Mouse (Mus musculus): Measurements from ENCODE around the gene Olfr152. TPM values are rescaled to one million over a fixed set of nuclear protein-coding genes. Genes with fewer than 3 reads are reported as not detected.

The Olfr152 gene
- total RNA-seq (2021): not detected
- long read RNA-seq, experiment 1: 0 reads
- long read RNA-seq, experiment 2: 0 reads

DNA sequence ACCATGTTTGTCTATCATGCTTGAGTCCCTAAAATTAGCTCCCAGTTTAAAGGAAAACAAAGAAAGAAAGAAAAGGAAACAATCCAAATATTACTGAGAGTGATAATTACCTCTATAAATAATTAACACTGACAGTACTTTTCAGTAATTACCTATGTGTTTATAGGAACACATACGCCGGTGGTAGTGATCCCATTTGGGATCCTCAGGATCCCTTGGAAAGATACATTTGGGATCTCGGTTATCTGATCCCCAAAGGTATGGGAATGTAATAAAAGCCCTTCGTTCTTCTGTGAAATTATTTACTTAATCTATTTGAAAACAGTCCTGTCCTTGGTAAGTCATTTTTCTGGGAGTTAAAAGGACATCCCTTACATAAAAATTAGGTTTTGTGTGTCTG lies at the start of gene Olfr152:
Gene Olfr152 (plus strand): TSS at position 301 of the 400 bp plus-strand sequence.
- no peak for DNase-seq (ENCODE audit: low spot score in 2 of 2)

DNA sequence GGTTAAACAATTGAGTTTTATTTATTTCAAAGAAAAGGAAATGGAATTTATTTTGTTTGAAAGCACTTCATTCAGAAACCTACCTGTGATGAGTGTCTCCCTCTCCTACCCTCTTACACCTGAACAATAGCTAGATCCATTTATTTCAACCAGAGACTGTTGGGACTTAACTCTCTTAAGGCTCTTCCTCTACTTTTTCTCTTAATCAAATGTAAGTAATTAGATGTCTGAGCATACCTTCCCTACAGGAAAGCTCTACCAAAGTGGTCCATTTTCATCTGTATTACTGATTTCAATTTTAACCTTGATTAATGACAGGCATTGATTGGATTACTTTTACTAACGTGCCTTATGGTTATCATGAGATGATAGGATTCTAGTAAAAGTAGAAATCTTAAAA lies 39.4 kb upstream of the Olfr152 start, which contains the start of gene Olfr1138:
Gene Olfr1138 (minus strand): TSS at position 101 of the 400 bp plus-strand sequence.
- DNase-seq (ENCODE audit: low spot score in 2 of 2): no peak

DNA sequence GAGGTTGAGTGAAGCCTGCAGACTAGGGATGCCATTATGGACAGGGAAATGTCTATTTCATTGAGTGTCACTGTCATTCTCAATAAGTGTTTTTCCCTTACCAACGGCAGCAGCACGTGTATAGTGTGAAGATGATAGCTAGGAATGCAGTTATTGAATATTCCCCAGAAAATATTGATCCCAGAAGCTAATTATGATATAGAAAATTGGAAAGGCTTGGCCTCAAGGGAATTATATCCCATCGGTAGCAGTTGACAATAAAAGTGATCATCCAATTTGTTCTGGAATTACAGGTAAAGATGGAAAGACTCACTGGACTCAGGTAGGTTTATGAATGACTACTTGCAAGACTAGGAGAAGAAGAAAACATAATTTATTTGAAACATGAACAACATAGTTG lies 35.8 kb upstream of the Olfr152 start, which contains the start of gene Olfr1140:
Gene Olfr1140 (plus strand): TSS at position 301 of the 400 bp plus-strand sequence.
- no peak for DNase-seq (ENCODE audit: low spot score in 2 of 2)

DNA sequence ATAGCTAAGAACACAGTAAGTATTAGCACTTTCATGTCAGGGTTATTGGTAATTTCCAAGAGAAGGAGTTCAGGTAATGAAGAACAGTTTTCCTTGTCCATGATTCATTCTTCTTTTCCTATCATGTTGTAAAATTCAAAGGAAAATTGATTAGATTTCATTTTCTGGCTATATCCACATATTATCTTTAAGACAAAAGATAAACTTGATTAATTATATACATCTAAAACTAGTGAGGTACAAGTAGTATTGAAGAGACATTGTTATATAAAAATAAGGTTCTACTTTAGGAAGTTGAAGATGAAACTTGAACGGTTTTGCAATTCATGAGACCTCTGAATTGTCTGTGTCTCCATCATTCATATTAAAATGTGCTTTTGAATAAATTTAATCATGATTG lies 25.4 kb upstream of the Olfr152 start, which contains the start of gene Olfr1141:
Gene Olfr1141 (minus strand): TSS at position 101 of the 400 bp plus-strand sequence.
- DNase-seq (ENCODE audit: low spot score in 2 of 2): no peak

DNA sequence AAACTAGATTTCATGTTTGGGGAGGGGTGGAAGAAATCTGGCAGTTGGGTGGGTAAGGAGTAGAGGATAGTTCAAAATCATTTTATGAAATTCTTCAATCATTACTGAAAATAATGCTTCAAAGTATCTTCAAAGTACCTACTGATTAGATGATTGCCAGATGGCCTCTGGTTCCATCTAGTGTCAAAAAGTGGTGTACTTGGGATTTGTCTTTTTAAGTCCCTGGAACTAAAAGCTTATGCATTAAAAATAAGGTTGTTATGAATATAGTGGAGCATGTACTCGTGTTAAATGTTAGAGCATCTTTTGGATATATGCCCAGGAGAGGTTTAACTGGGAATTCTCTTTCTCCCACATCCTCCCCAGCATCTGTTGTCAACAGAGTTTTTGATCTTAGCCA lies 3.1 kb upstream of the Olfr152 start:
- no peak for DNase-seq (ENCODE audit: low spot score in 2 of 2)

DNA sequence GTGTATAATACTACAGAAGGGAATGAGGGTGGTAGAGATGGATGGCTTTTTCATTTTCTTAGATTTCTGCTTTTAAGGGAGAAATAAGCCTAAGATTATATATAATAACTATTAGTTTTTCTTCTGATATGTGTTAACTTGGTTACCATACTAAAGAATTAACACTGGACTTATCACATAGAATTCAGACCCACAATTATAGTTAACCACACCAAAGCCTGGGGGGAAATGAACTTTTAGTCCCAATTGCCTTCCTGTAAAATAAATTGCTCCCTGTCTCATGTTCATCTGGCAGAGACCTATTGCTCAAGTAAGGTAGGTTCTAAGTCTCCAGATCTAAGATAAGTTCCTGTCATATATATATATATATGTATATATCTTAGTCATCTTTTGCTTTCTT lies 21.0 kb downstream of the Olfr152 start, which contains the start of gene Olfr1143:
Gene Olfr1143 (plus strand): TSS at position 301 of the 400 bp plus-strand sequence.
- no peak for DNase-seq (ENCODE audit: low spot score in 2 of 2)

DNA sequence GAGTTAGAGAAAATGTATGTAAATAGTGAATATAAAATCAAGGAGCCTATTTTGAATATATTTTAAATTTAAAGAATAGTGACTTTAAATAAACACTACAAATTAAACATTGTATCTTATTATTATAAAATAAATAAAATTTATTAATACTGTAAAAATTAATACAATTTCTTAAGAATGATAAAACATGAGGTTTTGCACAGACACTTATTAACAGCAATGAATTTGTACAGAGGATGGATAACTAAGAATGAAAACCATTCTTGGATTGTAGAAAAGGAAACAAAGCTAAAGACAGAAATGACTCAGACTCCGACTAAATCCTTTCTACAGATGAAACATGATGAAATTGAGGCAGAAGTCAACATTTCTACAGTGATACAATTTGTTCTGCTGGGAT lies 30.2 kb downstream of the Olfr152 start, which contains the start of gene Olfr1145:
Gene Olfr1145 (plus strand): TSS at position 301 of the 400 bp plus-strand sequence.
- DNase-seq (ENCODE audit: low spot score in 2 of 2): no peak

DNA sequence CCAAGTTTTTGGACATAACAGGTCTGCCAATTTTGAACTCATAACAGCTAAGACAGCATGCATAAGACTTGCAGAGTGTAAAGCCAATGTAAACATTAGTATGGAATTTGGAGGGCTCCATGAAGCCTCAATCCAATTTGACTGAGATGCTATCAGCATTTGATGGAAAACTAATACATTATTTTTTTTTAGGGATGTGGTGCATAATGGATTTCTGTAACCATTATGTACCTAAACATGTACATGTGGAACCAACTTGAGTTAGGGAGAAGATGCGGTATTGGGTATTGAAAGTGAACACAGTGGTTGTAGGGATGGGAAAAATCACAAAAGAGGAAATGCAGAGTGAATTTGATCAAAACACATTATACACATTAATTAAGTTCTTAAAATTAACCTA lies 51.0 kb downstream of the Olfr152 start, which contains the start of gene Olfr1148:
Gene Olfr1148 (plus strand): TSS at position 301 of the 400 bp plus-strand sequence.
- no peak for DNase-seq (ENCODE audit: low spot score in 2 of 2)

Other genes with a start within 250 kb of the Olfr152 start
- gene Olfr153, start 247.7 kb upstream of the Olfr152 start, total RNA-seq (2021): not detected
- not detected for gene Olfr1128, start 233.9 kb upstream of the Olfr152 start, total RNA-seq (2021)
- not detected for gene Olfr1129, start 205.6 kb upstream of the Olfr152 start, total RNA-seq (2021)
- gene Olfr1130, start 173.3 kb upstream of the Olfr152 start, total RNA-seq (2021): not detected
- not detected for gene Olfr1131, start 152.4 kb upstream of the Olfr152 start, total RNA-seq (2021)
- not detected for gene Olfr1132, start 141.9 kb upstream of the Olfr152 start, total RNA-seq (2021)
- not detected for gene Olfr1133, start 132.1 kb upstream of the Olfr152 start, total RNA-seq (2021)
- gene Olfr1134, start 121.0 kb upstream of the Olfr152 start, total RNA-seq (2021): not detected
- not detected for gene Olfr1135, start 105.8 kb upstream of the Olfr152 start, total RNA-seq (2021)
- gene Olfr1136, start 85.5 kb upstream of the Olfr152 start, total RNA-seq (2021): not detected
- gene Olfr1137, start 66.3 kb upstream of the Olfr152 start, total RNA-seq (2021): not detected
- not detected for gene Olfr1138, start 39.5 kb upstream of the Olfr152 start, total RNA-seq (2021)
- not detected for gene Olfr1140, start 35.7 kb upstream of the Olfr152 start, total RNA-seq (2021)
- not detected for gene Olfr1141, start 25.5 kb upstream of the Olfr152 start, total RNA-seq (2021)
- not detected for gene Olfr1143, start 21.1 kb downstream of the Olfr152 start, total RNA-seq (2021)
- not detected for gene Olfr1145, start 30.3 kb downstream of the Olfr152 start, total RNA-seq (2021)
- gene Olfr1148, start 51.0 kb downstream of the Olfr152 start, total RNA-seq (2021): not detected
- gene Olfr1150-ps1, start 64.5 kb downstream of the Olfr152 start, total RNA-seq (2021): not detected
- not detected for gene Olfr1151, start 76.4 kb downstream of the Olfr152 start, total RNA-seq (2021)
- not detected for gene Olfr1152, start 87.0 kb downstream of the Olfr152 start, total RNA-seq (2021)
- gene Olfr1153, start 115.5 kb downstream of the Olfr152 start, total RNA-seq (2021): not detected
- not detected for gene Olfr1154, start 125.7 kb downstream of the Olfr152 start, total RNA-seq (2021)
- not detected for gene Olfr1155, start 165.7 kb downstream of the Olfr152 start, total RNA-seq (2021)
- not detected for gene Olfr1156, start 173.6 kb downstream of the Olfr152 start, total RNA-seq (2021)
- not detected for gene Olfr1157, start 188.8 kb downstream of the Olfr152 start, total RNA-seq (2021)
- not detected for gene Olfr74, start 195.2 kb downstream of the Olfr152 start, total RNA-seq (2021)
- not detected for gene Olfr1158, start 210.6 kb downstream of the Olfr152 start, total RNA-seq (2021)
- not detected for gene Olfr1160, start 228.8 kb downstream of the Olfr152 start, total RNA-seq (2021)
- gene Olfr1161, start 243.3 kb downstream of the Olfr152 start, total RNA-seq (2021): not detected